Mouse (Mus musculus) liver, postnatal 0 days (tissue): ENCODE data around the gene Gm20517.

Experiments
- CTCF ChIP-seq: sonication (generic); IDR thresholded peaks from 2 replicates; pipeline ENCODE4 v1.5.1; 2016; ENCODE audit warnings: antibody characterized with exemption, low read depth
- EP300 ChIP-seq: IDR thresholded peaks from 2 replicates; pipeline ENCODE4 v1.6.1; 2016; ENCODE audit warnings: antibody characterized with exemption, low read depth, mild to moderate bottlenecking

- TF ChIP-seq CTCF (no peak), EP300 (no peak)
These were observed 10.0 kb upstream of the Gm20517 start for GRCm38 (mm10) chr17:47601389-47601755.
